Mouse (Mus musculus) midbrain, embryonic 12.5 days (tissue): ENCODE measurements around the gene Arfgap2. TPM values are rescaled to one million over a fixed set of nuclear protein-coding genes. Genes with fewer than 3 reads are reported as not detected.

Experiments
- ATAC-seq: fragments of 200-750 bp; cut with Nextera tagmentation; 2 replicates; pipeline ENCODE4 v1.8.0; 2017; ENCODE audit warnings: low read depth, moderate TSS enrichment, moderate library complexity; ENCODE audit not compliant: low FRiP score
- H3K27ac ChIP-seq: fragments of 300-500 bp; sonication (generic); replicated peaks from 2 replicates; pipeline ENCODE4 v1.5.1; 2016; ENCODE audit warnings: mild to moderate bottlenecking
- H3K27me3 ChIP-seq: fragments of 300-500 bp; sonication (generic); 2 replicates; pipeline ENCODE4 v1.6.1; 2016; ENCODE audit warnings: mild to moderate bottlenecking
- H3K36me3 ChIP-seq: fragments of 300-500 bp; sonication (generic); 2 replicates; pipeline ENCODE4 v1.6.1; 2016
- H3K4me1 ChIP-seq: fragments of 300-500 bp; sonication (generic); 2 replicates; pipeline ENCODE4 v1.6.1; 2016
- H3K4me2 ChIP-seq: fragments of 300-500 bp; sonication (generic); replicated peaks from 2 replicates; pipeline ENCODE4 v1.6.1; 2016; ENCODE audit warnings: mild to moderate bottlenecking, moderate library complexity
- H3K4me3 ChIP-seq: fragments of 300-500 bp; sonication (generic); 2 replicates; pipeline ENCODE4 v1.5.1; 2016; ENCODE audit warnings: mild to moderate bottlenecking
- H3K9ac ChIP-seq: fragments of 300-500 bp; sonication (generic); replicated peaks from 2 replicates; pipeline ENCODE4 v1.6.1; 2016; ENCODE audit warnings: mild to moderate bottlenecking, moderate library complexity
- H3K9me3 ChIP-seq: fragments of 300-500 bp; sonication (generic); 2 replicates; pipeline ENCODE4 v1.6.1; 2016; ENCODE audit warnings: mild to moderate bottlenecking
- WGBS: fragments of 180-500 bp; shearing (Covaris S2); methylation state at CpG from one replicate; pipeline ENCODE4 v1.1.7; 2016; 5-methylcytosine and 5-hydroxymethylcytosine counted together
- polyA plus RNA-seq: library from polyadenylated mRNA; unstranded; fragments of >200 nt; fragmentation: Nextera tagmentation; extraction: Ambion mirVana; gene quantifications from 2 replicates; pipeline ENCODE4 v1.2.1, GENCODE M21; 2016

Arfgap2 gene
- polyA plus RNA-seq, 1 experiment from 2014 or later: 88.6 TPM

GRCm38 (mm10) chr2:91294226-91294625 lies 29.5 kb downstream of the Arfgap2 start:
- H3K27ac ChIP-seq: no peak overlapping the region
- H3K27me3 ChIP-seq: no peaks in the 10 kb centered on the region
- no peak overlapping the region for H3K9ac ChIP-seq
- 90% methylated on average over 3 of the region's 3 CpGs for WGBS
- no peak for ATAC-seq
- no peak overlapping the region for H3K4me3 ChIP-seq
- H3K4me1 ChIP-seq: peaks cover 7% of the 10 kb centered on the region; the same call in 1 of the 2 replicates
- no peaks in the 10 kb centered on the region for H3K9me3 ChIP-seq
- no peaks in the 10 kb centered on the region for H3K36me3 ChIP-seq
- H3K4me2 ChIP-seq: no peak overlapping the region

DNA sequence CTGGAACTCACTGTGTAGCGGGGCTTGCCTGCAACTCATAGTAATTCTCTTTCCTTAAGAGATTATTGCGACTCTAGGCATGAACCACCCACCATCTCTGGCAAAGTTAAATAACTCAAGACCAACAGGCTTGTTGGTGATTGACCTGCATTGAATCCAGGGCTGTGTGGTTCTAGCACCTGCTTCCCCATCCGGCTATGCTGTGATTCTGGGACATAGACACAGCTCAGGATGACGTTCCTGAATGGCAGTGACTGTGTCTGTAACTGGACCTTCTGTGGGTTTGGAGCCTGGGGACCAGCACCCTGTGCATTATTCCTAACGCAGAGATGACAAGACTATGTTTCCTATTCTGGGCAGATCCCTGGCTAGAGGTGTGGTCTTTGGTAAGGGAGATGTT lies 31.1 kb downstream of the Arfgap2 start:
- Histone ChIP-seq H3K4me1 (peaks cover 9% of the 10 kb centered on the region; the same call in 1 of the 2 replicates), H3K4me3 (no peak overlapping the region), H3K36me3 (no peaks in the 10 kb centered on the region), H3K27ac (no peak overlapping the region), H3K4me2 (no peak overlapping the region), H3K9me3 (no peaks in the 10 kb centered on the region), H3K27me3 (no peaks in the 10 kb centered on the region), H3K9ac (no peak overlapping the region)
- 94% methylated on average over 5 of the region's 5 CpGs for WGBS
- no peak for ATAC-seq

DNA sequence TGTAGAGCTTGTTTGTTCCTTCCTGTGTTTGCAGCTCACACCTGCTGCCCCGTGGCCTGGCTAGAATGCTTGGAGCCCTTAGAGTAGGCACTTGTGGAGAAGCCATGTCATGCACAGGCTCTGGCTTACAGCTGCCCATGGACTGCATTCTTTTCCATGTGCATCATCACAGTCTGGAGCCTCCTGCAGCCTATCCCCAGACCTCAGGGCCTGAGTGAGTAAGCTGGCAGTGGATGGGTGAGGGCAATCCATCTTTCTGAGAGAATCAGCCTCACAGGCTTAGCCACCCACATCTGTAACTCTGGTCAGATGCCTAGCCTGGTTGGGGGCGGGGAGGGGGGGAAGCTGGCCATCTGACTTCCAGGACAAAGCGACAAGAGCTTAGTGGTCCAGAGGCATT lies 34.4 kb downstream of the Arfgap2 start:
- no peak for ATAC-seq
- WGBS: 65% methylated on average over 3 of the region's 3 CpGs
- H3K4me2 ChIP-seq: no peak overlapping the region
- no peak overlapping the region for H3K4me3 ChIP-seq
- H3K9me3 ChIP-seq: no peaks in the 10 kb centered on the region
- H3K4me1 ChIP-seq: 0 out of 2 replicates have a peak, but pooled peaks cover 5% of the 10 kb centered on the region
- H3K36me3 ChIP-seq: peaks cover 2% of the 10 kb centered on the region; the same call in 1 of the 2 replicates
- no peaks in the 10 kb centered on the region for H3K27me3 ChIP-seq
- no peak overlapping the region for H3K9ac ChIP-seq
- H3K27ac ChIP-seq: peak overlapping the region; percentile 42; the same call in 1 of the 2 replicates

- ATAC-seq: no peak
- peaks cover 6% of the 10 kb centered on the region; the same call in 1 of the 2 replicates for H3K36me3 ChIP-seq
- 96% methylated on average over 2 of the region's 2 CpGs for WGBS
- no peak overlapping the region for H3K27ac ChIP-seq
- 0 out of 2 replicates have a peak, but pooled peaks cover 5% of the 10 kb centered on the region for H3K4me1 ChIP-seq
- no peaks in the 10 kb centered on the region for H3K9me3 ChIP-seq
- no peak overlapping the region for H3K9ac ChIP-seq
- no peak overlapping the region for H3K4me2 ChIP-seq
- no peak overlapping the region for H3K4me3 ChIP-seq
- H3K27me3 ChIP-seq: no peaks in the 10 kb centered on the region
Measured at GRCm38 (mm10) chr2:91300784-91301183, 36.0 kb downstream of the Arfgap2 start.

DNA sequence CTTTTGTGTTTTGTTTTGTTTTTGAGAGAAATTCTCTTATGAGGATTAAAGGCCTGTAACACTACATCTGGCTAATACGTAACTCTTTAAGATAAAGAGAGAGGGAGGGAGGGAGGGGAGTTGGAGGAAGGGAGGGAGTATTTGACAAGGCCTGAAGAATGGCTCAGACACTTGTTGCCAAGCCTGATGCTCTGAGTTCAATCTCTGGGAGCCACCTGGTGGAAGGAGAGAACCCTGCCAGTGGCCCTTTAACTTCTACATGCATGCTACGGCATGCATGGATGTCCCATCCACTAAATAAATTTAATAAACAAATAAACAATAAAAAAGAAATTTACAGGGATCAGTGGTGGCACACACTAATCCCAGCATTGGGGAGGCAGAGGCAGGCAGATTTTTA lies 37.1 kb downstream of the Arfgap2 start:
- Histone ChIP-seq H3K4me2 (no peak overlapping the region), H3K9me3 (no peaks in the 10 kb centered on the region), H3K27me3 (no peaks in the 10 kb centered on the region), H3K36me3 (peaks cover 6% of the 10 kb centered on the region; the same call in 1 of the 2 replicates), H3K4me1 (0 out of 2 replicates have a peak, but pooled peaks cover 5% of the 10 kb centered on the region), H3K27ac (no peak overlapping the region), H3K4me3 (no peak overlapping the region), H3K9ac (no peak overlapping the region)
- WGBS: 100% methylated on average over 2 of the region's 2 CpGs
- ATAC-seq: no peak

GRCm38 (mm10) chr2:91302845-91303244 lies 38.1 kb downstream of the Arfgap2 start:
- ATAC-seq: no peak
- Histone ChIP-seq H3K27me3 (no peaks in the 10 kb centered on the region), H3K4me1 (0 out of 2 replicates have a peak, but pooled peaks cover 10% of the 10 kb centered on the region), H3K4me3 (no peak overlapping the region), H3K4me2 (no peak overlapping the region), H3K36me3 (peaks cover 6% of the 10 kb centered on the region; the same call in 1 of the 2 replicates), H3K27ac (no peak overlapping the region), H3K9me3 (no peaks in the 10 kb centered on the region), H3K9ac (no peak overlapping the region)
- 86% methylated on average over 3 of the region's 3 CpGs for WGBS

- H3K4me1 ChIP-seq: 0 out of 2 replicates have a peak, but pooled peaks cover 5% of the 10 kb centered on the region
- H3K36me3 ChIP-seq: peaks cover 6% of the 10 kb centered on the region; the same call in 1 of the 2 replicates
- WGBS: 96% methylated on average over 9 of the region's 9 CpGs
- H3K4me3 ChIP-seq: no peak overlapping the region
- H3K9me3 ChIP-seq: no peaks in the 10 kb centered on the region
- H3K27me3 ChIP-seq: no peaks in the 10 kb centered on the region
- no peak overlapping the region for H3K4me2 ChIP-seq
- H3K27ac ChIP-seq: no peak overlapping the region
- ATAC-seq: no peak
- no peak overlapping the region for H3K9ac ChIP-seq
Measured at GRCm38 (mm10) chr2:91305926-91306325, 41.2 kb downstream of the Arfgap2 start.

GRCm38 (mm10) chr2:91306589-91306988 lies 41.8 kb downstream of the Arfgap2 start:
- Histone ChIP-seq H3K4me2 (no peak overlapping the region), H3K4me3 (no peak overlapping the region), H3K9ac (no peak overlapping the region), H3K27ac (no peak overlapping the region), H3K9me3 (no peaks in the 10 kb centered on the region), H3K4me1 (0 out of 2 replicates have a peak, but pooled peaks cover 5% of the 10 kb centered on the region), H3K27me3 (no peaks in the 10 kb centered on the region), H3K36me3 (peaks cover 6% of the 10 kb centered on the region; the same call in 1 of the 2 replicates)
- ATAC-seq: no peak

DNA sequence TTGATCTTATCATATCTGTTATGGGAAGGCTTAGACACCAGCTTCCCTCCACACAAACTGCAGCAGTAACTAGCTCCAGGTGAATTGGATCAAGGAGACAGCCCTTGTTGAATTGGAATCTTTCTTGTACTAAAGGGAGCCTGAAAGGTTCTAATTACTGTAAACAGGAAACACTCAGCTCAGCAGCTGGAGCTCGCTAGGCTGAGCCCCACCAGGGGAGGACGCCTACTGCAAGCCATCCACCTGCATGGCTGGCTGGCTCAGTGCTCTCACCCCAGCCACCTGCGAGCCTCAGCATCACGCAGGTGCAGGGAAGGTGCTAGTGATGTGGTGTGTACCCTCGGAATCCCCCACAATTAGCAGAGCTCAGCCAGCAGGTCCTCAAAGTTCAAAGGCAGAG lies 43.9 kb downstream of the Arfgap2 start:
- Histone ChIP-seq H3K27ac (no peak overlapping the region), H3K36me3 (peaks cover 6% of the 10 kb centered on the region; the same call in 1 of the 2 replicates), H3K9ac (no peak overlapping the region), H3K4me3 (no peak overlapping the region), H3K27me3 (no peaks in the 10 kb centered on the region), H3K4me2 (no peak overlapping the region), H3K4me1 (peaks cover 16% of the 10 kb centered on the region), H3K9me3 (no peaks in the 10 kb centered on the region)
- WGBS: 60% methylated on average over 5 of the region's 5 CpGs
- ATAC-seq: no peak

- Histone ChIP-seq H3K9me3 (no peaks in the 10 kb centered on the region), H3K36me3 (no peaks in the 10 kb centered on the region), H3K4me1 (peaks cover 16% of the 10 kb centered on the region), H3K27me3 (no peaks in the 10 kb centered on the region), H3K4me2 (no peak overlapping the region), H3K4me3 (no peak overlapping the region), H3K9ac (no peak overlapping the region), H3K27ac (no peak overlapping the region)
- no peak for ATAC-seq
- WGBS: 64% methylated on average over 3 of the region's 3 CpGs
Measured at GRCm38 (mm10) chr2:91309546-91309945, 44.8 kb downstream of the Arfgap2 start.

- no peaks in the 10 kb centered on the region for H3K9me3 ChIP-seq
- 0 out of 2 replicates have a peak, but pooled peaks have one; percentile 62 for ATAC-seq
- H3K4me3 ChIP-seq: no peak overlapping the region
- no peaks in the 10 kb centered on the region for H3K27me3 ChIP-seq
- 17% methylated on average over 10 of the region's 10 CpGs for WGBS
- H3K4me1 ChIP-seq: peaks cover 11% of the 10 kb centered on the region
- H3K4me2 ChIP-seq: no peak overlapping the region
- H3K36me3 ChIP-seq: no peaks in the 10 kb centered on the region
- peak overlapping the region; percentile 67 for H3K27ac ChIP-seq
- no peak overlapping the region for H3K9ac ChIP-seq
Measured at GRCm38 (mm10) chr2:91312578-91313311, 48.0 kb downstream of the Arfgap2 start.

- Histone ChIP-seq H3K27ac (no peak overlapping the region), H3K9ac (no peak overlapping the region), H3K4me2 (no peak overlapping the region), H3K27me3 (no peaks in the 10 kb centered on the region), H3K36me3 (no peaks in the 10 kb centered on the region), H3K9me3 (no peaks in the 10 kb centered on the region), H3K4me3 (no peak overlapping the region), H3K4me1 (peaks cover 11% of the 10 kb centered on the region)
- no peak for ATAC-seq
- WGBS: 94% methylated on average over 7 of the region's 7 CpGs
Measured at GRCm38 (mm10) chr2:91314184-91314583, 49.4 kb downstream of the Arfgap2 start.
